In the genomic region with DNA sequence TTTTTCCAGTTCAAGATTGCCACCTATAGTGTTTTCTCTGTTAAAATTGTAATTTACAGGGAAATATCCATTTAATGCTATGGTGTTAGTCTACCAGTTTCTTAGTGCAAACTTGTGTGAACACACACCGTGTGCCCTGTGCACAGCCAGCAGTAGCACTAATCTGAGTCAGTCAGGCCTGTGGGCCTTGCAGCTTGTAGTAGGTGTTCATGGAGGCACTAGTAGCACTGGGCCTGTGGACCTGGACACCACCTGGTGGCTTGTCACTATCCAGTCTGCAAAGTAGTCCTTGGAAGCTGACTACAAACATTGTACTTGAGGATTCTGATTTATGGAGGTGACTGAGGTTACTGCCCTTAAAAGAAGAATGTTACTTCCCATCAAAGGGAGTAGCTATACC, we compare ENCODE assay signal across 21 mouse cellular contexts.
"Had no signal": no experiment of that assay in that cellular context is flagged by ENCODE, and none has a peak within 500 bp of the region (broad histone marks: within the 10 kb centered on the region; RNA-seq: fewer than 3 reads in every experiment).

No protein-coding gene starts in this region.

- H3K4me1 ChIP-seq: liver, embryonic 13.5 days; neural tube, embryonic 12.5 days had no signal

- ATAC-seq: lung, postnatal 0 days; midbrain, embryonic 16.5 days had no signal

- H3K27me3 ChIP-seq: liver, embryonic 13.5 days; megakaryocyte, embryonic 14.5 days; midbrain, embryonic 12.5 days; neural tube, embryonic 12.5 days; neural tube, embryonic 15.5 days had no signal

- H3K27ac ChIP-seq: layer of hippocampus, adult 2 months; liver, embryonic 13.5 days; midbrain, embryonic 12.5 days; neural tube, embryonic 12.5 days; neural tube, embryonic 15.5 days; stomach, postnatal 0 days had no signal

- H3K9me3 ChIP-seq: liver, embryonic 13.5 days; neural tube, embryonic 12.5 days had no signal

- H3K4me2 ChIP-seq: liver, embryonic 13.5 days; lung, embryonic 14.5 days; midbrain, embryonic 12.5 days; neural tube, embryonic 12.5 days; neural tube, embryonic 15.5 days had no signal

- H3K4me3 ChIP-seq: layer of hippocampus, adult 2 months; liver, embryonic 13.5 days; megakaryocyte, embryonic 14.5 days; midbrain, embryonic 12.5 days; myocyte; neural tube, embryonic 12.5 days; neural tube, embryonic 15.5 days had no signal

- DNase-seq: kidney, adult 18-20 months; kidney, postnatal 14 days; layer of hippocampus, adult 9-11 months; liver, embryonic 13.5 days; lung, embryonic 14.5 days; lung, postnatal 36 days; right cerebral cortex, adult 18-20 months; right cerebral cortex, postnatal 14 days; right cerebral cortex, postnatal 4 days; thymus, adult 2 months; thymus, postnatal 14 days; thymus, postnatal 4 days had no signal

- H3K36me3 ChIP-seq: liver, embryonic 13.5 days; midbrain, embryonic 12.5 days; neural tube, embryonic 12.5 days; neural tube, embryonic 15.5 days had no signal

- H3K9ac ChIP-seq: liver, embryonic 13.5 days; lung, embryonic 14.5 days; midbrain, embryonic 12.5 days; neural tube, embryonic 12.5 days; neural tube, embryonic 15.5 days had no signal
